Mouse (Mus musculus): ENCODE measurements around the gene Wasf1. TPM values are rescaled to one million over a fixed set of nuclear protein-coding genes. Genes with fewer than 3 reads are reported as not detected.

Wasf1 gene
- total and polyA plus RNA-seq, 3 experiments, result 1.6 to 14.4 TPM; not detected in 1

- Histone ChIP-seq H3K36me3 (ENCODE audit: control insufficient read depth in 1 of 2, insufficient read depth in 2 of 2, low read length in 2 of 2) (no peaks in the 10 kb centered on the region), H3K9me3 (replicated peaks; ENCODE audit: insufficient read depth, low read length) (no peaks in the 10 kb centered on the region), H3K4me3 (ENCODE audit: control insufficient read depth in 1 of 2, insufficient read depth in 1 of 2, low read depth in 2 of 2, low read length in 2 of 2) (no peak overlapping the region), H3K4me1 (ENCODE audit: control insufficient read depth in 1 of 2, insufficient read depth in 2 of 2, low read length in 2 of 2) (no peaks in the 10 kb centered on the region), H3K27ac (ENCODE audit: control insufficient read depth, low read depth, low read length) (no peak overlapping the region), H3K79me2 (ENCODE audit: control insufficient read depth, insufficient read depth, low read length, poor library complexity) (no peaks in the 10 kb centered on the region), H3K27me3 (ENCODE audit: control insufficient read depth in 1 of 2, insufficient read depth in 2 of 2, low read length in 2 of 2) (no peaks in the 10 kb centered on the region), H3K9ac (ENCODE audit: control insufficient read depth, low read depth, low read length, poor library complexity, severe bottlenecking) (no peak overlapping the region)
- no peak for DNase-seq (ENCODE audit: low read depth, low spot score)
- TF ChIP-seq UBTF (IDR thresholded peaks at IDR 0.05; ENCODE audit: borderline replicate concordance, insufficient read depth, low read depth, low read length) (no peak), GABPA (IDR thresholded peaks at IDR 0.05; ENCODE audit: low read depth, low read length) (no peak), BHLHE40 (IDR thresholded peaks at IDR 0.05; ENCODE audit: borderline replicate concordance, low read depth, low read length) (no peak), MYC (IDR thresholded peaks at IDR 0.05; ENCODE audit: low read depth, low read length) (no peak), NRF1 (IDR thresholded peaks at IDR 0.05; ENCODE audit: insufficient read depth, low read depth, low read length, poor library complexity, severe bottlenecking) (no peak)
These were observed 86.2 kb downstream of the Wasf1 start for GRCm38 (mm10) chr10:40969372-40970033.

GRCm38 (mm10) chr10:40970601-40971245 is 87.4 kb downstream of the Wasf1 start:
- DNase-seq (ENCODE audit: low read depth, low spot score), result no peak
- H3K36me3 ChIP-seq (ENCODE audit: control insufficient read depth in 1 of 2, insufficient read depth in 2 of 2, low read length in 2 of 2), result no peaks in the 10 kb centered on the region
- no peak overlapping the region for H3K27ac ChIP-seq (ENCODE audit: control insufficient read depth, low read depth, low read length)
- no peaks in the 10 kb centered on the region for H3K4me1 ChIP-seq (ENCODE audit: control insufficient read depth in 1 of 2, insufficient read depth in 2 of 2, low read length in 2 of 2)
- H3K79me2 ChIP-seq (ENCODE audit: control insufficient read depth, insufficient read depth, low read length, poor library complexity), result no peaks in the 10 kb centered on the region
- no peak for TF ChIP-seq ELF1 (IDR thresholded peaks at IDR 0.05; ENCODE audit: low read depth, low read length)
- TF ChIP-seq SMC3 (IDR thresholded peaks at IDR 0.05; ENCODE audit: low read depth, low read length), result no peak
- no peak for TF ChIP-seq TBP (IDR thresholded peaks at IDR 0.05; ENCODE audit: low read depth, low read length)
- TF ChIP-seq TCF12 (IDR thresholded peaks at IDR 0.05; ENCODE audit: low read depth, low read length), result no peak
- no peak for TF ChIP-seq ZMIZ1 (IDR thresholded peaks at IDR 0.05; ENCODE audit: low read depth, low read length)
- TF ChIP-seq MEF2A (IDR thresholded peaks at IDR 0.05; ENCODE audit: extremely low read depth, insufficient replicate concordance, low read depth, low read length, poor library complexity, severe bottlenecking), result no peak
- H3K4me3 ChIP-seq (ENCODE audit: control insufficient read depth in 1 of 2, insufficient read depth in 1 of 2, low read depth in 2 of 2, low read length in 2 of 2), result no peak overlapping the region
- H3K9ac ChIP-seq (ENCODE audit: control insufficient read depth, low read depth, low read length, poor library complexity, severe bottlenecking), result no peak overlapping the region
- no peaks in the 10 kb centered on the region for H3K9me3 ChIP-seq (replicated peaks; ENCODE audit: insufficient read depth, low read length)
- no peaks in the 10 kb centered on the region for H3K27me3 ChIP-seq (ENCODE audit: control insufficient read depth in 1 of 2, insufficient read depth in 2 of 2, low read length in 2 of 2)

- TF ChIP-seq RCOR1 (IDR thresholded peaks at IDR 0.05; ENCODE audit: low read depth, low read length) (no peak), ZMIZ1 (IDR thresholded peaks at IDR 0.05; ENCODE audit: low read depth, low read length) (no peak), USF2 (IDR thresholded peaks at IDR 0.05; ENCODE audit: borderline replicate concordance in 1 of 2, insufficient read depth in 1 of 2, low read depth in 1 of 2, low read length in 2 of 2) (no peak), ZNF384 (IDR thresholded peaks at IDR 0.05; ENCODE audit: low read depth, low read length) (no peak), TBP (IDR thresholded peaks at IDR 0.05; ENCODE audit: low read depth, low read length) (no peak), EP300 (IDR thresholded peaks at IDR 0.05; ENCODE audit: low read depth in 1 of 2, low read length in 2 of 2) (no peak), UBTF (IDR thresholded peaks at IDR 0.05; ENCODE audit: borderline replicate concordance, insufficient read depth, low read depth, low read length) (no peak), MEF2A (IDR thresholded peaks at IDR 0.05; ENCODE audit: extremely low read depth, insufficient replicate concordance, low read depth, low read length, poor library complexity, severe bottlenecking) (no peak), GATA1 (IDR thresholded peaks at IDR 0.05; ENCODE audit: low read depth, low read length) (no peak), MYC (IDR thresholded peaks at IDR 0.05; ENCODE audit: low read depth, low read length) (no peak)
- Histone ChIP-seq H3K4me3 (ENCODE audit: control insufficient read depth in 1 of 2, insufficient read depth in 1 of 2, low read depth in 2 of 2, low read length in 2 of 2) (no peak overlapping the region), H3K27me3 (ENCODE audit: control insufficient read depth in 1 of 2, insufficient read depth in 2 of 2, low read length in 2 of 2) (no peaks in the 10 kb centered on the region), H3K9ac (ENCODE audit: control insufficient read depth, low read depth, low read length, poor library complexity, severe bottlenecking) (no peak overlapping the region), H3K36me3 (ENCODE audit: control insufficient read depth in 1 of 2, insufficient read depth in 2 of 2, low read length in 2 of 2) (no peaks in the 10 kb centered on the region), H3K9me3 (replicated peaks; ENCODE audit: insufficient read depth, low read length) (no peaks in the 10 kb centered on the region), H3K79me2 (ENCODE audit: control insufficient read depth, insufficient read depth, low read length, poor library complexity) (no peaks in the 10 kb centered on the region), H3K4me1 (ENCODE audit: control insufficient read depth in 1 of 2, insufficient read depth in 2 of 2, low read length in 2 of 2) (no peaks in the 10 kb centered on the region), H3K27ac (ENCODE audit: control insufficient read depth, low read depth, low read length) (no peak overlapping the region)
- no peak for DNase-seq (ENCODE audit: low read depth, low spot score)
These were observed 88.0 kb downstream of the Wasf1 start for GRCm38 (mm10) chr10:40971256-40971655.

Measured in MEL (cell line).